Mouse (Mus musculus): ENCODE results near the gene BC049715. TPM values are rescaled to one million over a fixed set of nuclear protein-coding genes. Genes with fewer than 3 reads are reported as not detected.
A peak's percentile ranks its signal among the peaks of the same experiment; 100 is the strongest.

Gene BC049715
- total and polyA plus RNA-seq, 2 experiments: 0.18 to 0.61 TPM

DNA sequence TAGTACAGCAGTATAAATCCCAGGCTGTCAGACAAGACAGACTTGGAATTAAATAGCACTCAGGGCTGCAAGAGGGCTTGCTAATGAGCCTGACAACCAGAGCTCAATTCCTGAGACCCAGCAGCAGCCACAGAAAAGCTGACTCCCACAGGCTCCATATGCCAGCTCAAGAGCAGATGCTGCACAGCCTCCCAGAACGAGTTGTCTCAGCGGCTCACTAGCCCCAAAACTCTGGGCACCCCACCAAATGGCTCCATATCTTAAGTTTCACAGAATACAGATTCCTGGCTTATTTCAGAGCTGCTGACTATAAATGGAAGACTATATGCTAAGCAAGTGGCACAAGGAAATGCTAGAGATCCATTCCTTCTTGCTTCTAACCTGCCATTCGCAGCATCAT is 9.9 kb upstream of the BC049715 start:
- H3K27ac ChIP-seq (replicated peaks; ENCODE audit: insufficient read depth, low read depth, low read length): no peak overlapping the region
- WGBS: 93% methylated on average over 3 of the region's 3 CpGs
- H3K9ac ChIP-seq (ENCODE audit: low read depth, low read length): no peak overlapping the region
- no peaks in the 10 kb centered on the region for H3K27me3 ChIP-seq (ENCODE audit: control insufficient read depth, insufficient read depth, low read length)
- H3K36me3 ChIP-seq (ENCODE audit: control insufficient read depth, insufficient read depth, low read length): peaks cover 68% of the 10 kb centered on the region
- DNase-seq (ENCODE audit: extremely low read depth, low read depth, low spot score): no peak
- no peaks in the 10 kb centered on the region for H3K79me2 ChIP-seq (ENCODE audit: control insufficient read depth, insufficient read depth, low read length)
- TF ChIP-seq POLR2A (IDR thresholded peaks at IDR 0.05; ENCODE audit: extremely low read depth, insufficient read depth, low read length) (no peak), CTCF (IDR thresholded peaks at IDR 0.05; ENCODE audit: low read depth, low read length) (no peak)
- H3K4me3 ChIP-seq (ENCODE audit: insufficient read depth, low read depth, low read length): no peak overlapping the region
- H3K4me1 ChIP-seq (ENCODE audit: control insufficient read depth, insufficient read depth, low read length): no peaks in the 10 kb centered on the region

DNA sequence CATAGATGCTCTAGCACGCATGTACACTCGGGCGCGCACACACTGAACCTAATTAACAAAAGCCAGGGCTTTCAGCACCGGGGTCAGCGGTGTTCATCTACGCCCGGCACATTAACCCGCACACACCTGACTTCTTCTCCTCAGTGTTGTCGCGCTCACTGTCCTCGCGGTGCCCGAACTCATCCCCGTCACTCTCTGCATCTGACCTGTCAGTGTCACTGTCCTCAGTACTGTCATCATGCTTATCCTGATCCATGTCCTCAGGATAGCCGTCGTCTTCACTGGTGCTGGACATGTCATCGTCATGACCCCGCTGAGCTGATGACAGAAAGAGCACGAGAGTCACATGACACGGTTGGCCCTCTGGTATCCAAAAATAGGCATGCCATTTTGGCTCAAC is 7.0 kb upstream of the BC049715 start:
- H3K79me2 ChIP-seq (ENCODE audit: control insufficient read depth, insufficient read depth, low read length): no peaks in the 10 kb centered on the region
- H3K4me3 ChIP-seq (ENCODE audit: insufficient read depth, low read depth, low read length): no peak overlapping the region
- no peak for TF ChIP-seq POLR2A (IDR thresholded peaks at IDR 0.05; ENCODE audit: extremely low read depth, insufficient read depth, low read length)
- peaks cover 73% of the 10 kb centered on the region for H3K36me3 ChIP-seq (ENCODE audit: control insufficient read depth, insufficient read depth, low read length)
- no peak overlapping the region for H3K27ac ChIP-seq (replicated peaks; ENCODE audit: insufficient read depth, low read depth, low read length)
- no peak overlapping the region for H3K9ac ChIP-seq (ENCODE audit: low read depth, low read length)
- 95% methylated on average over 21 of the region's 21 CpGs for WGBS
- no peaks in the 10 kb centered on the region for H3K4me1 ChIP-seq (ENCODE audit: control insufficient read depth, insufficient read depth, low read length)
- no peaks in the 10 kb centered on the region for H3K27me3 ChIP-seq (ENCODE audit: control insufficient read depth, insufficient read depth, low read length)
- DNase-seq (ENCODE audit: extremely low read depth, low read depth, low spot score): no peak

DNA sequence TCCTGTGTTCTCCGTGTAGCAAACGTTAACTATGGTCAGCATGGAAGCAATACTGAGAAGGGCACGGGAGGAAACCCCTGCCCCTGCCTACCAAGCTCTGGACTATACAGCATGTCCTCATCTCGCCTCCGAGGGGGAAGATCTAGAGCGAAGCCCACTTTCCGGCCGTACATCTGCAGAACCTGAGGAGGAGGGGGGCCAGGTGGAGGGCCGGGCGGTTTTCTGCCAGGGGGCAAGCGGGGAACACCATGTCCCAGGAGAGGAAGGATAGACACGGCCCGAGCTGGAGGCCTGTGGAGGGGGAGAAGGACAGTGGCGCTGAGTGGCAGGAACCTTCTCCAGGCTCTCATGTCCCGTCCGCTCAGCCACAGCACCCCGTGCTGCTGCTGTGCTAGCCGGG is 6.3 kb upstream of the BC049715 start:
- Histone ChIP-seq H3K4me3 (ENCODE audit: insufficient read depth, low read depth, low read length) (no peak overlapping the region), H3K27me3 (ENCODE audit: control insufficient read depth, insufficient read depth, low read length) (no peaks in the 10 kb centered on the region), H3K79me2 (ENCODE audit: control insufficient read depth, insufficient read depth, low read length) (no peaks in the 10 kb centered on the region; the same call in 1 of the 2 replicates), H3K4me1 (ENCODE audit: control insufficient read depth, insufficient read depth, low read length) (no peaks in the 10 kb centered on the region), H3K36me3 (ENCODE audit: control insufficient read depth, insufficient read depth, low read length) (peaks cover 68% of the 10 kb centered on the region), H3K27ac (replicated peaks; ENCODE audit: insufficient read depth, low read depth, low read length) (no peak overlapping the region), H3K9ac (ENCODE audit: low read depth, low read length) (no peak overlapping the region)
- DNase-seq (ENCODE audit: extremely low read depth, low read depth, low spot score): no peak
- 95% methylated on average over 18 of the region's 18 CpGs for WGBS
- TF ChIP-seq POLR2A (IDR thresholded peaks at IDR 0.05; ENCODE audit: extremely low read depth, insufficient read depth, low read length): no peak
- no peak for TF ChIP-seq CTCF (IDR thresholded peaks at IDR 0.05; ENCODE audit: low read depth, low read length)

DNA sequence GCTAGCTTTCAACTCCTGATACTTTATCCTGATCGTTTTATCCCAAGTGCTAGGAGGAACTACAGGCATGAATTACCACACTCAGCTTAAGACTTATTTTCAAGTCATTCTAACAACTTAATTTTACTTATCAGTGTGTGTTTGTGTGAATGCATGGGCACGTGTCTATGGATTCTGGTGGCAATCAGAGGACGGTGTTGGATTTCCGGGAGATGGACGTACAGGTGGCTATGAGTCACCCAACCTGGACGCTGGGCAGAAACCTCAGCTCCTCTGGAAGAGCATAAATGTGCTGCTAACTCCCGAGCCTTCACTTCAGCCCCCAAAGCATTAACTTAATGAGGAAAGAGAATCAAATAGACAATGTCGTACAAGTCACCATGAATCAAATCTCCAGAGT is 2.4 kb upstream of the BC049715 start:
- Histone ChIP-seq H3K36me3 (ENCODE audit: control insufficient read depth, insufficient read depth, low read length) (peaks cover 38% of the 10 kb centered on the region), H3K27me3 (ENCODE audit: control insufficient read depth, insufficient read depth, low read length) (no peaks in the 10 kb centered on the region), H3K4me3 (ENCODE audit: insufficient read depth, low read depth, low read length) (no peak overlapping the region), H3K27ac (replicated peaks; ENCODE audit: insufficient read depth, low read depth, low read length) (no peak overlapping the region), H3K9ac (ENCODE audit: low read depth, low read length) (no peak overlapping the region), H3K79me2 (ENCODE audit: control insufficient read depth, insufficient read depth, low read length) (peaks cover 6% of the 10 kb centered on the region), H3K4me1 (ENCODE audit: control insufficient read depth, insufficient read depth, low read length) (peaks cover 7% of the 10 kb centered on the region; the same call in 1 of the 2 replicates)
- 95% methylated on average over 8 of the region's 8 CpGs for WGBS
- DNase-seq (ENCODE audit: extremely low read depth, low read depth, low spot score): no peak
- TF ChIP-seq CTCF (IDR thresholded peaks at IDR 0.05; ENCODE audit: low read depth, low read length) (no peak), POLR2A (IDR thresholded peaks at IDR 0.05; ENCODE audit: extremely low read depth, insufficient read depth, low read length) (no peak)

DNA sequence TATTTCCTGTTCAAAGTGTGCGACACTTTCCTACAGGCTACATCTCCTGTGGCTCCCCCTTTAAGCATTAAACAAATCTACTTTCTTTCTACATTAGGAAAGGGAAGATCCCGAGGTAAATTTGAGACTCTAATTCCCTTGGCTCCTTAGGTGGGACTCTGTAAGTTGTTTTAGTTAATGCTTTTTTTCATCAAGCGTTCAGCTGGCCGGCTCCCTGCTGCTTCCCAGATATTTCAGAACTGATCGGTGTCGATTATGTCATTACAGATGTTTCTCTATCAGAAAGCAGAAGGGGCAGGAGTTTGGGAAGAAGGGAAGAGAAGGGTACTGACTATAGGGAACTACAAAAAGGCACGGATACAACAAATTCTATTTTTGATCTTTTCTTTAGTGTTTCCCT is 310 bp upstream of the BC049715 start:
- H3K27me3 ChIP-seq (ENCODE audit: control insufficient read depth, insufficient read depth, low read length): no peaks in the 10 kb centered on the region
- peak overlapping the region; percentile 87; the same call in 1 of the 2 replicates for H3K27ac ChIP-seq (replicated peaks; ENCODE audit: insufficient read depth, low read depth, low read length)
- 5% methylated on average over 7 of the region's 7 CpGs for WGBS
- H3K4me1 ChIP-seq (ENCODE audit: control insufficient read depth, insufficient read depth, low read length): peaks cover 7% of the 10 kb centered on the region; the same call in 1 of the 2 replicates
- TF ChIP-seq CTCF (IDR thresholded peaks at IDR 0.05; ENCODE audit: low read depth, low read length): no peak
- TF ChIP-seq POLR2A (IDR thresholded peaks at IDR 0.05; ENCODE audit: extremely low read depth, insufficient read depth, low read length): no peak
- no peak for DNase-seq (ENCODE audit: extremely low read depth, low read depth, low spot score)
- peaks cover 6% of the 10 kb centered on the region for H3K79me2 ChIP-seq (ENCODE audit: control insufficient read depth, insufficient read depth, low read length)
- peak overlapping the region; percentile 96 for H3K9ac ChIP-seq (ENCODE audit: low read depth, low read length)
- peaks cover 22% of the 10 kb centered on the region for H3K36me3 ChIP-seq (ENCODE audit: control insufficient read depth, insufficient read depth, low read length)
- peak overlapping the region; percentile 95 for H3K4me3 ChIP-seq (ENCODE audit: insufficient read depth, low read depth, low read length)

DNA sequence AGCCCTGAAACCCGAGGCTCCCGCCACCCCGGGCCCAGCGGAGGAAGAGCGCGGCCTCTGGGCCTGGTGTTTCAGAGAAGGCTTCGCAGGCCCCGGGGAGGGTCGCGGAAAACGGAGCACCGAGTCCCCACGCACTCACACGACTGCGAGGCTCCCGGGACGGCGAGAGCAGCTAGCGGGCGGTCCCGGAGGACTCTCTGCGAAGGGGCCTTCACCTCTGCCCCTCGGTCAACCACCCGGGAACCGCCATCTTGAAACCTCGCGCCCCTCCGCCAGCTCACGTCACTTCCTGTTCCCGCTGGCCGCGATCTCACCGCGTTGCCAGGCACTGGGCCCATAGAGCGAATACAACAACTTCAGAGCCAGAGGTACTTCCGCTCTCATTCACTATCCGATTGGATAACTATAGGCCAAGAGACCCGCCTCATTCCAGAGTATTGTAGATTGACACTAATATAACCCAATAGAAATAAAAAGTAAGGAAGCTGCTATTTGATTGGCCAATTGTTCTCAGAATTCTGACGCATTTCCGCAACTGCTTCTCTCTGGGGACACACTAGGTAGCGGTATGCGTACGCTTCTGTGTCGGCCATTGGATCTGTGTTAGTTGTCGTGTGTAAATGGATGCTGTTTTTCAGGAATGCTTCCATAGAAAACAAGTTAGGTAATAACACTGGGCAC is 595 bp downstream of the BC049715 start, which contains the start of gene Wbp11:
Gene Wbp11, minus strand, starts transcription at position 353 of the 681 bp plus-strand sequence.
- H3K27me3 ChIP-seq (ENCODE audit: control insufficient read depth, insufficient read depth, low read length): no peaks in the 10 kb centered on the region

More for the DNA sequence above, 595 bp downstream of the BC049715 start, which contains the start of gene Wbp11:
- DNase-seq (ENCODE audit: extremely low read depth, low read depth, low spot score): peak; percentile 99
- peaks cover 6% of the 10 kb centered on the region for H3K79me2 ChIP-seq (ENCODE audit: control insufficient read depth, insufficient read depth, low read length)
- H3K4me3 ChIP-seq (ENCODE audit: insufficient read depth, low read depth, low read length): peak within 1 kb of the TSS; percentile 95
- TF ChIP-seq CTCF (IDR thresholded peaks at IDR 0.05; ENCODE audit: low read depth, low read length) (peak; percentile 14; the same call in 1 of the 2 replicates), POLR2A (IDR thresholded peaks at IDR 0.05; ENCODE audit: extremely low read depth, insufficient read depth, low read length) (peak; percentile 63; the same call in 1 of the 2 replicates)
- under 1% methylated on average over 45 of the region's 45 CpGs for WGBS
- peak within 1 kb of the TSS; percentile 96 for H3K9ac ChIP-seq (ENCODE audit: low read depth, low read length)
- peak within 1 kb of the TSS; percentile 87 for H3K27ac ChIP-seq (replicated peaks; ENCODE audit: insufficient read depth, low read depth, low read length)
- peaks cover 15% of the 10 kb centered on the region for H3K36me3 ChIP-seq (ENCODE audit: control insufficient read depth, insufficient read depth, low read length)
- peaks cover 7% of the 10 kb centered on the region; the same call in 1 of the 2 replicates for H3K4me1 ChIP-seq (ENCODE audit: control insufficient read depth, insufficient read depth, low read length)
